Mouse (Mus musculus) spleen, postnatal 0 days (tissue): Measurements from ENCODE around the gene Farsa. TPM values are rescaled to one million over a fixed set of nuclear protein-coding genes. Genes with fewer than 3 reads are reported as not detected.

Experiments used
- polyA plus RNA-seq: library from polyadenylated mRNA; unstranded; fragments of >200 nt; fragmentation: Nextera tagmentation; extraction: Ambion mirVana; gene quantifications from 2 replicates; pipeline ENCODE4 v1.2.1, GENCODE M21; 2015

Farsa gene
- 63.1 and 64.4 TPM in 2 replicates for polyA plus RNA-seq

DNA sequence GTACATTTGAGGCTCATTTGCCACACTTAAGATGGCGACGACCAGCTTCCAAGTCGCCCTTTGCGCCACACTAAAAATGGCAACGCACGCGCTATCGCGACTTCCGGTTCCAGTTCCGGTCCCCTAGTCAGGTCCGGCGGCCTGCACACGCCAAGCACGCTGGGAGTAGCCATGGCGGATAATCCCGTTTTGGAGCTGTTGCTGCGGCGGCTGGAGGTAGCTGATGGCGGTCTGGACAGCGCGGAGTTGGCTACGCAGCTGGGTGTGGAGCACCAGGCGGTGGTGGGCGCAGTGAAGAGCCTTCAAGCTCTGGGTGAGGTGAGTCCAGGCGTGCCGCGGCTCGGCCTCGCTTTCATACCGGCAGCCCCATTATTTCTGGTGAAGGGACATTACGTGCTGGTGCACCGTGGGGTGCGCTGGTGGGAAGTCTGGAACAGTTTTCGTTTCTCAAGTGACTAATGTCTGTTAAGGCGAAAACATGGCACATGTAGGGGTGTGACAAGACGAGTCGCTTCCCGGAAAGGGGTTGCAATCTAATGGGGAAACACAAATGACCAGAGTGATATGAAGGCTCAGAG, at the start of gene Farsa:
Gene Farsa (plus strand): TSS at position 126 of the 578 bp plus-strand sequence.

GRCm38 (mm10) chr8:84822723-84823122, 34.1 kb upstream of the Farsa start, which contains the start of gene Dand5:
TSS of gene Dand5 (minus strand) at chr8:84822823.

DNA sequence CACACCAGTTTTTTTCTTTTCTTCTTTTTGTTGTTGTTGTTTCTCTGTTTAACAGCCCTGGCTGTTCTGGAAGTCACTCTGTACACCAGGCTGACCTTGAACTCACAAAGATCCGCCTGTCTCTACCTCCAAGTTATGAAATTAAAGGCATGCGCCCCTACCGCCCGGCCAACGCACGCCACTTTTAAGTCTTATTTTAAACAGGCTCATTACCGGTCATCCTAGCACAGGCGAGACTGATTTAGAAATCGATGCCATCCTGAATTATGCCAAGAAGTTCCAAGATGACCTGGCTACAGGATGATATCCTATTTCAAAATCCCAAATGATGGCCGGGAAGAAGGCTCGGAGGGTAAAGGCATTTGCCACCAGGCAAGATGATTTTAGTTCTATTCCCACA, 25.3 kb upstream of the Farsa start, which contains the start of gene Gadd45gip1:
Gene Gadd45gip1 (plus strand): TSS at position 33 of the 400 bp plus-strand sequence.

DNA sequence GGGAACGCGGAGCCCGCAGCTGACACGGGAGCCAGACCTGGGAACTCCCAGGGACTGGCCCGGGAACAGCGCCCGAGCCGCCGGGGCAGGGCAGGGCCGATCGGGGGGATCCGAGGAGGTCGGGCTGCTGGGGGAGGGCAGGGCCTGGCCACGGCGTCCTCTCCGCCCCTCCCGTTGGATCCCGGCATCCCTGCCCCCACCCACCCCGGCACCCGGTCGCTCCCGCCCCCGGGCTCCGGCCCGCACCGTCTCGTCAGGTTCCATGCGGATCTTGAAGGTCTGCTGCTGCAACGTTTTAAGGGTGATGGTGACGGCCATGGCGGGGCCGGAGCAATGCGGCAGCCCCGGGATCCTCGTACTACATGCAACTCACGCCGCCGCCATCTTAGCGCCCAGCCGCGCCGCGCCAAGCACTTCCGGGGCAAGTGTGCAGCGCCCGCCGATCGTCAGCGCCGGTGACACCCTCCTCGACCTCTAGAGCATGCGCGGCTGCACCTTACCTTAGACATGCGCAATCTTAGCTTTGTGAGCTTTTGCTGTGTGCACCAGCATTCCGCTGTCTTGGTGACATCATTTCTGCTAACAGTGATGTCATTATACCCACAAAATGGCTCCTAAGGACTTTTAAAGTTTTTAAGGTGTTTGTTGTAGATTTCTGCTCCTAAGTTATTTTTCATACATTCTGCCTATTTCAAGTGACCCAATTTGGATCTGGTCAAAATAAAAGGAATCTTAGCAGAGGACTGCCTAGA, 16.4 kb upstream of the Farsa start, which contains the start of gene Rad23a:
Gene Rad23a (minus strand): TSS at position 418 of the 752 bp plus-strand sequence.

DNA sequence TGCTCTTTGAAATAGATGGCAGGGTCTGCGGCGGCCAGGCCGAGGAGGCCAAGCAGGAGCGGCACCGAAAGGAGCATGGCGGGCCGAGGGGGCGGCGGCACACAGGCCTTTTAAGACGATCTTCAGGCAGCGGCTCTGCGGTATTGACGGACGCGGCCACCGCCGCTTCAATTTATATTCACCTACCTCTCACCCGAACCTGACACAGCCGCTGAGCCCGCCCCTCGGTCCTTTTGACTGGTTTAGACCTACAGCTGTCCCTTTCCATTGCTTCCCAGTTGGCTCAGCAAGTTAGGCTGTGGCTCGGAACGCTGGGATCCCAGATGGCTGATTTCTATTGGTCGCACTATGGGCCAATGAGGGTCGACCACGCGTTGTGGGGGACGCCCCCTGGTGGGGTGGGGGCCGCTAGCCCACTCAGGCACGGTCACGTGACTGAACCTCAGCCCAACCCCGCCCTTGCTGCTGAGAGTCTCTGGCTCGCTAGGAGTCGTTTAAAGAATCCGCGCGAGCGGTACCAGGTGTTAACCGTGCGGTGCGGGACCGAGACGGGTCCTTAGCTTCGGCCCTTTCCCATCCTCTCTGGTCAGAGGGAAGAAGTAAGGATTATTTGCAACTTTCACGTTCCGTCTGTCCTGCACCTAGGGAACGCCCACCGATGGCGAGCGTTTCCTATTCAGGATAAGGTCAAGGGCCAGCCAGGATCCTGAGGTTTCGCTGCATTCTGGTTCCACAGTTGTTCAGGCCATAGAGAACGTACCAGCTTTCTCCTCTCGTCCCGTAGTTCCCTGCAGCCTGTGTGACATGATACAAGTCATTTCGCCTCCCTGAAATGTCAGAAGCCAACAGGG, 9.8 kb upstream of the Farsa start, which contains the start of gene Calr:
Gene Calr (minus strand): TSS at position 213 of the 851 bp plus-strand sequence.

GRCm38 (mm10) chr8:84871376-84872308, 14.9 kb downstream of the Farsa start, which contains the start of gene Syce2:
TSS of gene Syce2 (plus strand) at chr8:84872111.

GRCm38 (mm10) chr8:84893709-84894134, 36.9 kb downstream of the Farsa start, which contains the start of gene Gcdh:
TSS of gene Gcdh (minus strand) at chr8:84893921.

DNA sequence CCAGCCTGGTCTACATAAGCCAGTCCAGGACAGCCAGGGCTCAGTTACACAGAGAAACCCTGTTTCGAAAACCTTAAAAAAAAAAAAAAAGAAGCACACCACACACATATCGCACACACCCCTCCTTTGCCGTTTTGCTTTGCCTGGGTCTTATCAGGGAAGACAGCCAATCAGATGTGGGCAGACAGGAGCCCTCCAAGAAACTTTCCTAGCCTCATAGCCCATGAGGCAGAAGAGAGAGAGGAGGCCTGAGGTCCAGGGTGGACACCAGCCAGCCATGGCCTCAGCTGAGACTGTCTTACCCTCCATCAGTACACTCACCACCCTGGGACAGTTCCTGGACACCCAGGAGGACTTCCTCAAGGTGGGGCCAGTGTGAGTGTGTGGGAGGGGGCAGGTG, 45.0 kb downstream of the Farsa start, which contains the start of gene Klf1:
Gene Klf1 (plus strand): TSS at position 177 of the 400 bp plus-strand sequence.

GRCm38 (mm10) chr8:84908421-84909161, 51.8 kb downstream of the Farsa start, which contains the start of gene Dnase2a:
TSS of gene Dnase2a (plus strand) at chr8:84908560.

Other genes starting within 250 kb of the Farsa start
- 34.3 and 41.9 TPM in 2 replicates for gene Ier2, start 194.1 kb upstream of the Farsa start, polyA plus RNA-seq
- gene Trmt1, start 170.7 kb upstream of the Farsa start, polyA plus RNA-seq = 35.9 and 39.7 TPM in 2 replicates
- 7.3 and 7.6 TPM in 2 replicates for gene Nacc1, start 169.1 kb upstream of the Farsa start, polyA plus RNA-seq
- gene Lyl1, start 155.5 kb upstream of the Farsa start, polyA plus RNA-seq = 60.3 and 61.8 TPM in 2 replicates
- gene G430095P16Rik, start 134.0 kb upstream of the Farsa start, polyA plus RNA-seq = 17.8 and 19.5 TPM in 2 replicates
- 14.2 and 15.5 TPM in 2 replicates for gene Nfix, start 56.6 kb upstream of the Farsa start, polyA plus RNA-seq
- 3.4 and 3.7 TPM in 2 replicates for gene Dand5, start 34.2 kb upstream of the Farsa start, polyA plus RNA-seq
- gene Gadd45gip1, start 25.5 kb upstream of the Farsa start, polyA plus RNA-seq = 42.0 and 45.4 TPM in 2 replicates
- gene Rad23a, start 16.3 kb upstream of the Farsa start, polyA plus RNA-seq = 257 and 273 TPM in 2 replicates
- 262 and 293 TPM in 2 replicates for gene Calr, start 10.1 kb upstream of the Farsa start, polyA plus RNA-seq
- 100 and 115 TPM in 2 replicates for gene Syce2, start 15.1 kb downstream of the Farsa start, polyA plus RNA-seq
- gene Gcdh, start 36.9 kb downstream of the Farsa start, polyA plus RNA-seq = 22.5 and 24.8 TPM in 2 replicates
- gene Klf1, start 44.9 kb downstream of the Farsa start, polyA plus RNA-seq = 323 and 405 TPM in 2 replicates
- gene Dnase2a, start 51.6 kb downstream of the Farsa start, polyA plus RNA-seq = 29.2 TPM in 2 replicates
- gene Mast1, start 80.4 kb downstream of the Farsa start, polyA plus RNA-seq = 0.22 and 0.30 TPM in 2 replicates
- gene Rtbdn, start 90.0 kb downstream of the Farsa start, polyA plus RNA-seq = 0.19 TPM in 1 of 2 replicates, not detected in the other
- gene Gm49661, start 112.4 kb downstream of the Farsa start, polyA plus RNA-seq = not detected in 2 replicates
- 1,795 and 2,054 TPM in 2 replicates for gene Prdx2, start 112.6 kb downstream of the Farsa start, polyA plus RNA-seq
- 139 and 165 TPM in 2 replicates for gene Rnaseh2a, start 112.8 kb downstream of the Farsa start, polyA plus RNA-seq
- gene Junb, start 121.7 kb downstream of the Farsa start, polyA plus RNA-seq = 22.6 and 26.1 TPM in 2 replicates
- gene Hook2, start 133.6 kb downstream of the Farsa start, polyA plus RNA-seq = 5.2 and 5.7 TPM in 2 replicates
- 0.08 TPM in 1 of 2 replicates, not detected in the other for gene Best2, start 157.5 kb downstream of the Farsa start, polyA plus RNA-seq
- gene Asna1, start 168.3 kb downstream of the Farsa start, polyA plus RNA-seq = 59.9 and 62.1 TPM in 2 replicates
- gene Trir, start 169.8 kb downstream of the Farsa start, polyA plus RNA-seq = 96.0 and 106 TPM in 2 replicates
- gene Tnpo2, start 179.9 kb downstream of the Farsa start, polyA plus RNA-seq = 16.3 and 17.1 TPM in 2 replicates
- gene Fbxw9, start 203.1 kb downstream of the Farsa start, polyA plus RNA-seq = 7.7 and 11.9 TPM in 2 replicates
- 0.51 TPM in 1 of 2 replicates, not detected in the other for gene Gm5741, start 211.0 kb downstream of the Farsa start, polyA plus RNA-seq
- 34.8 and 37.4 TPM in 2 replicates for gene Dhps, start 214.8 kb downstream of the Farsa start, polyA plus RNA-seq
- 100 and 103 TPM in 2 replicates for gene Wdr83os, start 223.8 kb downstream of the Farsa start, polyA plus RNA-seq
- gene Wdr83, start 224.3 kb downstream of the Farsa start, polyA plus RNA-seq = 28.5 and 33.2 TPM in 2 replicates
- gene Man2b1, start 226.3 kb downstream of the Farsa start, polyA plus RNA-seq = 41.9 and 56.5 TPM in 2 replicates